In genomic region chrX:162345497-162346143, GRCm38 (mm10) we compare ENCODE assay signal across 10 mouse cellular contexts.
A peak's percentile ranks its signal among the peaks of the same experiment; 100 is the strongest.
DNase-seq lines count a peak whose midpoint lies in the region; ATAC-seq lines count a peak whose summit lies in the region.
"Had no signal": no experiment of that assay in that cellular context is flagged by ENCODE, and none has a peak within 500 bp of the region (broad histone marks: within the 10 kb centered on the region; RNA-seq: fewer than 3 reads in every experiment).

No protein-coding gene starts in this region.

- H3K9me3 ChIP-seq in midbrain, embryonic 14.5 days (ENCODE audit: control insufficient read depth, low read length), result no peaks in the 10 kb centered on the region
- no peaks in the 10 kb centered on the region for H3K9me3 ChIP-seq in midbrain, embryonic 11.5 days (ENCODE audit: control insufficient read depth, low read length)

- H3K4me1 ChIP-seq in midbrain, embryonic 14.5 days (ENCODE audit: control insufficient read depth, insufficient read depth, low read length), result no peaks in the 10 kb centered on the region
- H3K4me1 ChIP-seq in midbrain, embryonic 11.5 days (ENCODE audit: control insufficient read depth, insufficient read depth, low read length), result no peaks in the 10 kb centered on the region

- no peak overlapping the region for H3K27ac ChIP-seq in midbrain, embryonic 14.5 days (replicated peaks; ENCODE audit: low read depth, low read length)
- no peak overlapping the region for H3K27ac ChIP-seq in midbrain, embryonic 11.5 days (ENCODE audit: low read depth, low read length)
- H3K27ac ChIP-seq: liver, embryonic 14.5 days had no signal

- H3K4me3 ChIP-seq in midbrain, embryonic 14.5 days (replicated peaks; ENCODE audit: low read depth, low read length), result no peak overlapping the region
- no peak overlapping the region for H3K4me3 ChIP-seq in midbrain, embryonic 11.5 days (ENCODE audit: low read depth, low read length)

- no peak overlapping the region for H3K9ac ChIP-seq in midbrain, embryonic 14.5 days (replicated peaks; ENCODE audit: low read length)
- no peak overlapping the region for H3K9ac ChIP-seq in midbrain, embryonic 11.5 days (ENCODE audit: low read length)
- H3K9ac ChIP-seq: liver, embryonic 14.5 days had no signal

- H3K27me3 ChIP-seq in midbrain, embryonic 14.5 days (ENCODE audit: control insufficient read depth, insufficient read depth, low read length), result no peaks in the 10 kb centered on the region
- peaks cover 4% of the 10 kb centered on the region; the same call in 1 of the 2 replicates for H3K27me3 ChIP-seq in midbrain, embryonic 11.5 days (ENCODE audit: control insufficient read depth, insufficient read depth, low read length)

- peak; percentile 1 for DNase-seq in gastrocnemius, adult 18-20 months (ENCODE audit: low spot score)
- no peak for DNase-seq in gastrocnemius, postnatal 25 days
- DNase-seq in midbrain, embryonic 14.5 days, result peak; percentile 6
- no peak for DNase-seq in midbrain, embryonic 11.5 days (ENCODE audit: low spot score, missing footprints)
- peak; percentile 61 to 77 for DNase-seq in cerebellum, postnatal 25 days
- DNase-seq in kidney, postnatal 36 days, result peak; percentile 23 to 42
- DNase-seq in ovary, postnatal 10 days (ENCODE audit: low spot score), result no peak
- DNase-seq: thymus, postnatal 14 days had no signal

- no peak overlapping the region for H3K4me2 ChIP-seq in midbrain, embryonic 14.5 days (ENCODE audit: low read length)
- no peak overlapping the region for H3K4me2 ChIP-seq in midbrain, embryonic 11.5 days

- H3K36me3 ChIP-seq in midbrain, embryonic 14.5 days (ENCODE audit: control insufficient read depth, insufficient read depth, low read length), result no peaks in the 10 kb centered on the region
- no peaks in the 10 kb centered on the region for H3K36me3 ChIP-seq in midbrain, embryonic 11.5 days (ENCODE audit: control insufficient read depth, insufficient read depth, low read length)

- WGBS in midbrain, embryonic 14.5 days, result 64% methylated on average over 3 of the region's 3 CpGs
- WGBS in midbrain, embryonic 11.5 days, result 84% methylated on average over 3 of the region's 3 CpGs

- ATAC-seq in midbrain, embryonic 14.5 days (ENCODE audit: low FRiP score, low TSS enrichment), result no peak
- ATAC-seq in midbrain, embryonic 11.5 days (ENCODE audit: low FRiP score), result no peak
- ATAC-seq in erythroblast, adult 5-6 weeks (replicated peaks; ENCODE audit: low FRiP score, poor library complexity, severe bottlenecking), result no peak

Comparison
In these comparisons a context has a peak if more than half of its experiments do, and no peak if none do; other contexts are left out.
1. DNase-seq: peak in gastrocnemius, adult 18-20 months (single experiment), midbrain, embryonic 14.5 days (single experiment), cerebellum, postnatal 25 days (2 of 2) and kidney, postnatal 36 days (2 of 2); none in gastrocnemius, postnatal 25 days (single experiment), midbrain, embryonic 11.5 days (single experiment) and ovary, postnatal 10 days (single experiment).